Mouse (Mus musculus) T-helper 17 cell (primary cell): ENCODE measurements at regions not wholly inside any gene's neighbourhood (a gene's known extent, or its start where the extent isn't known, plus 50 kb on each side); places are given as distances from the start of the nearest gene placed in this dataset.

Experiments
- in situ Hi-C, 2 experiments: fragments of 300-600 bp; cut with MboI, MseI; formaldehyde crosslinking; loops; 1 replicate in 1 of 2; 2 replicates in 1 of 2; pipeline ENCODE4 v1.15.1; 2025; ENCODE audit warnings: high pct_unique_total_duplicates in 2 of 2

GRCm38 (mm10) chr9:47474776-47475175 is 55.2 kb upstream of the Cadm1 start:
- in situ Hi-C loops: no loop called here

GRCm38 (mm10) chr9:47477889-47478288 is 52.1 kb upstream of the Cadm1 start:
- in situ Hi-C loops: no loop called here
